Mouse (Mus musculus) adipocyte (in vitro differentiated cells): ENCODE results near the gene Rad51b.

ENCODE experiments used
- DNase-seq: peaks from one replicate; pipeline ENCODE4 v3.0.0-alpha.2; 2016; ENCODE audit warnings: low spot score

Rad51b gene

GRCm38 (mm10) chr12:79530275-79530902 is 233.3 kb downstream of the Rad51b start:
- peak; percentile 21 for DNase-seq

- peak; percentile 87 for DNase-seq
Measured at GRCm38 (mm10) chr12:79531809-79532798, 235.0 kb downstream of the Rad51b start.

- no peak for DNase-seq
Measured at GRCm38 (mm10) chr12:79534778-79535177, 237.7 kb downstream of the Rad51b start.

GRCm38 (mm10) chr12:79535532-79536437 is 238.7 kb downstream of the Rad51b start:
- DNase-seq: peak; percentile 16

- DNase-seq: no peak
Measured at GRCm38 (mm10) chr12:79540176-79540575, 243.1 kb downstream of the Rad51b start.

- no peak for DNase-seq
Measured at GRCm38 (mm10) chr12:79541581-79541980, 244.5 kb downstream of the Rad51b start.

- DNase-seq: no peak
Measured at GRCm38 (mm10) chr12:79545063-79545462, 248.0 kb downstream of the Rad51b start.

GRCm38 (mm10) chr12:79547556-79547955 is 250.5 kb downstream of the Rad51b start:
- DNase-seq: no peak

- no peak for DNase-seq
Measured at GRCm38 (mm10) chr12:79548607-79549330, 251.7 kb downstream of the Rad51b start.

- DNase-seq: no peak
Measured at GRCm38 (mm10) chr12:79550049-79550682, 253.1 kb downstream of the Rad51b start.

GRCm38 (mm10) chr12:79551274-79551673 is 254.2 kb downstream of the Rad51b start:
- DNase-seq: no peak

- no peak for DNase-seq
Measured at GRCm38 (mm10) chr12:79553056-79553455, 256.0 kb downstream of the Rad51b start.

- no peak for DNase-seq
Measured at GRCm38 (mm10) chr12:79557904-79558303, 260.8 kb downstream of the Rad51b start.

- DNase-seq: no peak
Measured at GRCm38 (mm10) chr12:79558711-79559110, 261.6 kb downstream of the Rad51b start.

GRCm38 (mm10) chr12:79559410-79560015 is 262.4 kb downstream of the Rad51b start:
- peak; percentile 34 for DNase-seq

GRCm38 (mm10) chr12:79560084-79560699 is 263.1 kb downstream of the Rad51b start:
- DNase-seq: peak; percentile 46

- no peak for DNase-seq
Measured at GRCm38 (mm10) chr12:79560893-79561292, 263.8 kb downstream of the Rad51b start.

GRCm38 (mm10) chr12:79574159-79575040 is 277.3 kb downstream of the Rad51b start:
- no peak for DNase-seq

- no peak for DNase-seq
Measured at GRCm38 (mm10) chr12:79575041-79575541, 278.0 kb downstream of the Rad51b start.
